Mouse (Mus musculus): ENCODE measurements at regions not wholly inside any gene's neighbourhood (a gene's known extent, or its start where the extent isn't known, plus 50 kb on each side); places are given as distances from the start of the nearest gene placed in this dataset.
A peak's percentile ranks its signal among the peaks of the same experiment; 100 is the strongest.

- H3K27me3 ChIP-seq (ENCODE audit: control insufficient read depth, insufficient read depth, low read length) = no peaks in the 10 kb centered on the region
- DNase-seq (ENCODE audit: low spot score) (no peak), ATAC-seq (ENCODE audit: insufficient read depth, low FRiP score, low TSS enrichment) (no peak)
- H3K27ac ChIP-seq (ENCODE audit: low read depth, low read length) = no peak overlapping the region
- H3K9me3 ChIP-seq (ENCODE audit: control insufficient read depth, low read length) = no peaks in the 10 kb centered on the region
- H3K4me1 ChIP-seq (ENCODE audit: control insufficient read depth, insufficient read depth, low read length) = peaks cover 14% of the 10 kb centered on the region
- no peak overlapping the region for H3K4me2 ChIP-seq (ENCODE audit: low read depth)
- no peaks in the 10 kb centered on the region; the same call in 1 of the 2 replicates for H3K36me3 ChIP-seq (ENCODE audit: control insufficient read depth, insufficient read depth, low read length)
- H3K9ac ChIP-seq (ENCODE audit: low read length) = no peak overlapping the region; the same call in 1 of the 2 replicates
- WGBS = 45% methylated on average over 24 of the region's 24 CpGs
- H3K4me3 ChIP-seq (ENCODE audit: low read depth, low read length) = no peak overlapping the region
These were observed 154.8 kb upstream of the Npvf start for GRCm38 (mm10) chr6:50808811-50809668.

GRCm38 (mm10) chr6:50809669-50809983 lies 155.4 kb upstream of the Npvf start:
- H3K27me3 ChIP-seq (ENCODE audit: control insufficient read depth, insufficient read depth, low read length) = no peaks in the 10 kb centered on the region
- WGBS = 44% methylated on average over 4 of the region's 4 CpGs
- no peak for DNase-seq (ENCODE audit: low spot score)
- H3K4me1 ChIP-seq (ENCODE audit: control insufficient read depth, insufficient read depth, low read length) = peaks cover 14% of the 10 kb centered on the region
- H3K27ac ChIP-seq (ENCODE audit: low read depth, low read length) = 0 out of 2 replicates have a peak overlapping the region, but pooled peaks have one; percentile 34
- no peak for ATAC-seq (ENCODE audit: insufficient read depth, low FRiP score, low TSS enrichment)
- no peaks in the 10 kb centered on the region for H3K9me3 ChIP-seq (ENCODE audit: control insufficient read depth, low read length)
- no peak overlapping the region for H3K4me3 ChIP-seq (ENCODE audit: low read depth, low read length)
- no peaks in the 10 kb centered on the region; the same call in 1 of the 2 replicates for H3K36me3 ChIP-seq (ENCODE audit: control insufficient read depth, insufficient read depth, low read length)
- no peak overlapping the region for H3K4me2 ChIP-seq (ENCODE audit: low read depth)
- no peak overlapping the region for H3K9ac ChIP-seq (ENCODE audit: low read length)

DNA sequence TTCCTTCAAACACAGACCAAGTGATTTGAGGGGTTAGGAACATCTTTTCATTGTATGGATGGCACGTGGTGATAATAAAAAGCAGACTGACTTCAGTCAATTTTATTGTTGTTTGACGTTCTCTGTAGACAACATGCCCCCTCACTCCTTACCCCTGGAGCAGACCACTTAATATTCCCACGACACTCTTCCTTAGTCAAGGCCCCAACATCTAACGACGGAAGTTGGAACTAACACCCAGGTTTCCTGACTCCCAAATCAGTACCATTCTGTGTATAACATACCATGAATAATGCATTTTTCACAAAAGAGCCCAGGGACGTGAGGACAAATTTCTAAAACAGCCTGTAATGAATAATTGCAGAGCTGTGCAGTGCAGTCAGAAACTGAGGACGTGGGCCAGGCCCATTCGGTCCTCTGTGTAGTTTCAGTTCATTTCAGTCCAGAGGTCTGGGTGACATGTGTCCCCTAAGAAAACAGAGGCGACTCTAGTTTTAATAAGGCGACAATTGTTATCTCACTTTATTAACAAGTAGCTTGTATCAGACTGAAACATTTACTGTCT lies 160.8 kb upstream of the Npvf start:
- 54% methylated on average over 10 of the region's 10 CpGs for WGBS
- no peak overlapping the region for H3K4me3 ChIP-seq (ENCODE audit: low read depth, low read length)
- no peak for DNase-seq (ENCODE audit: low spot score)
- H3K36me3 ChIP-seq (ENCODE audit: control insufficient read depth, insufficient read depth, low read length) = no peaks in the 10 kb centered on the region; the same call in 1 of the 2 replicates
- H3K4me2 ChIP-seq (ENCODE audit: low read depth) = no peak overlapping the region
- no peak overlapping the region for H3K9ac ChIP-seq (ENCODE audit: low read length)
- no peak for ATAC-seq (ENCODE audit: insufficient read depth, low FRiP score, low TSS enrichment)
- peaks cover 9% of the 10 kb centered on the region; the same call in 1 of the 2 replicates for H3K4me1 ChIP-seq (ENCODE audit: control insufficient read depth, insufficient read depth, low read length)
- no peaks in the 10 kb centered on the region for H3K27me3 ChIP-seq (ENCODE audit: control insufficient read depth, insufficient read depth, low read length)
- no peaks in the 10 kb centered on the region for H3K9me3 ChIP-seq (ENCODE audit: control insufficient read depth, low read length)
- no peak overlapping the region for H3K27ac ChIP-seq (ENCODE audit: low read depth, low read length)

DNA sequence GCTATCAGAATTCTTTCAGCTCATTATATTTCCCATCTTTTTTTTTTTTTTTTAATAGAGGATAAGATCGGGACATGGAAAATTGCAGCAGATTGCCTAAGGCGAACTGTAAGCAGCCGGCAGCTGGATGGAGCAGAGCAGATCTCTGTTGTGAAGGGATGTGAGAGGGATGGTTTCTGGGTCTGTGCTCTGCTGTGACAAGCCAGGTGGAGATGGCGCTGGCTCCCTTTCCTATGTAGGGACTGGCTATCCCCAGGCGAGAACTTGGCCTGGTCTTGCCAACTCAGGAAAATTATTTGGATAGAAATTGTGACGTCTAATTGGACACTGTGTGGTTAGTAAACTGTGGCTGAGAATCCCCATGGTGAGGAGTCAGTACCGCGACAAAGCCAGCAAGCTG lies 161.3 kb upstream of the Npvf start:
- H3K27me3 ChIP-seq (ENCODE audit: control insufficient read depth, insufficient read depth, low read length) = no peaks in the 10 kb centered on the region
- no peaks in the 10 kb centered on the region for H3K9me3 ChIP-seq (ENCODE audit: control insufficient read depth, low read length)
- H3K4me3 ChIP-seq (ENCODE audit: low read depth, low read length) = no peak overlapping the region
- H3K4me2 ChIP-seq (ENCODE audit: low read depth) = no peak overlapping the region
- H3K9ac ChIP-seq (ENCODE audit: low read length) = no peak overlapping the region
- no peaks in the 10 kb centered on the region; the same call in 1 of the 2 replicates for H3K36me3 ChIP-seq (ENCODE audit: control insufficient read depth, insufficient read depth, low read length)
- H3K4me1 ChIP-seq (ENCODE audit: control insufficient read depth, insufficient read depth, low read length) = peaks cover 9% of the 10 kb centered on the region; the same call in 1 of the 2 replicates
- DNase-seq (ENCODE audit: low spot score) = no peak
- H3K27ac ChIP-seq (ENCODE audit: low read depth, low read length) = no peak overlapping the region
- no peak for ATAC-seq (ENCODE audit: insufficient read depth, low FRiP score, low TSS enrichment)
- 83% methylated on average over 8 of the region's 8 CpGs for WGBS

GRCm38 (mm10) chr6:50817430-50817829 lies 163.2 kb upstream of the Npvf start:
- Histone ChIP-seq H3K36me3 (ENCODE audit: control insufficient read depth, insufficient read depth, low read length) (no peaks in the 10 kb centered on the region; the same call in 1 of the 2 replicates), H3K4me1 (ENCODE audit: control insufficient read depth, insufficient read depth, low read length) (peaks cover 24% of the 10 kb centered on the region), H3K9me3 (ENCODE audit: control insufficient read depth, low read length) (no peaks in the 10 kb centered on the region), H3K27me3 (ENCODE audit: control insufficient read depth, insufficient read depth, low read length) (no peaks in the 10 kb centered on the region), H3K4me3 (ENCODE audit: low read depth, low read length) (no peak overlapping the region), H3K27ac (ENCODE audit: low read depth, low read length) (no peak overlapping the region), H3K9ac (ENCODE audit: low read length) (no peak overlapping the region), H3K4me2 (ENCODE audit: low read depth) (no peak overlapping the region)
- DNase-seq (ENCODE audit: low spot score) (no peak), ATAC-seq (ENCODE audit: insufficient read depth, low FRiP score, low TSS enrichment) (no peak)
- 82% methylated on average over 10 of the region's 10 CpGs for WGBS

GRCm38 (mm10) chr6:50818433-50818832 lies 164.2 kb upstream of the Npvf start:
- H3K4me3 ChIP-seq (ENCODE audit: low read depth, low read length) = no peak overlapping the region
- DNase-seq (ENCODE audit: low spot score) = no peak
- H3K27me3 ChIP-seq (ENCODE audit: control insufficient read depth, insufficient read depth, low read length) = no peaks in the 10 kb centered on the region
- H3K27ac ChIP-seq (ENCODE audit: low read depth, low read length) = no peak overlapping the region
- peaks cover 28% of the 10 kb centered on the region for H3K4me1 ChIP-seq (ENCODE audit: control insufficient read depth, insufficient read depth, low read length)
- ATAC-seq (ENCODE audit: insufficient read depth, low FRiP score, low TSS enrichment) = no peak
- WGBS = 92% methylated on average over 5 of the region's 5 CpGs
- no peak overlapping the region for H3K4me2 ChIP-seq (ENCODE audit: low read depth)
- no peak overlapping the region for H3K9ac ChIP-seq (ENCODE audit: low read length)
- no peaks in the 10 kb centered on the region for H3K36me3 ChIP-seq (ENCODE audit: control insufficient read depth, insufficient read depth, low read length)
- H3K9me3 ChIP-seq (ENCODE audit: control insufficient read depth, low read length) = no peaks in the 10 kb centered on the region

DNA sequence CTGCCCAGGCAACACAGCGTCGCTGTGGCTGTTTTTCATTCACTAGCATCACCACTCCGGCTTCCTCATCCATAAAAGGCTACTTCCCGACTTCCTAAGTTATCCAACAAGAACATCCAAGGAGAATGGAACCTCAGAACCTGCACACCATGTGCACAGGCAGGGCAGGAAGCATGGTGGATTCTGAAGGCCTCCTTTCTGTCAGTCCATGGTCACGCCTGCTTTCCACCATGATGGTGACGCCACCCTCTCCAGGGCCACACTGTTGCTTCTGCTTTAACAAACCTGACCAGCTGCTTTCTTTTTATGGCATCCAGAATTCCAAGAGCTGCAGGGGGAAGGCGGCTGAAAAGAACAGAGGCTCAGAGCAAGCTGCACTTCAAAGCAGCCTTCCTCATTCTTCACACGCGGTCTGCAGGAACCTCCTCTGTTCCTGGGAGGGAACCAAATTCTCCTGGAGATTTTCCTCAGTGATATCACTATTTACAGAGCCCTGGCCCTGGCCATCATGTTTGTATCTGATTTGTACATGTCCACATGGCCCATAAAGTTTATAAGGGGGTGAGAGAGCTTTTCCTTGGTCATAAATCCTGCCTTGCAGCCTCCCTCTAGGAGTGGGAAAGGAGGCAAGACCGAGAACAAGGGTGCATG lies 164.8 kb upstream of the Npvf start:
- WGBS = 46% methylated on average over 10 of the region's 10 CpGs
- no peaks in the 10 kb centered on the region for H3K36me3 ChIP-seq (ENCODE audit: control insufficient read depth, insufficient read depth, low read length)
- no peak for ATAC-seq (ENCODE audit: insufficient read depth, low FRiP score, low TSS enrichment)
- no peak overlapping the region for H3K4me3 ChIP-seq (ENCODE audit: low read depth, low read length)
- no peaks in the 10 kb centered on the region for H3K27me3 ChIP-seq (ENCODE audit: control insufficient read depth, insufficient read depth, low read length)
- DNase-seq (ENCODE audit: low spot score) = no peak
- H3K9me3 ChIP-seq (ENCODE audit: control insufficient read depth, low read length) = no peaks in the 10 kb centered on the region
- H3K9ac ChIP-seq (ENCODE audit: low read length) = no peak overlapping the region
- H3K4me2 ChIP-seq (ENCODE audit: low read depth) = no peak overlapping the region
- peaks cover 32% of the 10 kb centered on the region for H3K4me1 ChIP-seq (ENCODE audit: control insufficient read depth, insufficient read depth, low read length)
- 0 out of 2 replicates have a peak overlapping the region, but pooled peaks have one; percentile 2 for H3K27ac ChIP-seq (ENCODE audit: low read depth, low read length)

DNA sequence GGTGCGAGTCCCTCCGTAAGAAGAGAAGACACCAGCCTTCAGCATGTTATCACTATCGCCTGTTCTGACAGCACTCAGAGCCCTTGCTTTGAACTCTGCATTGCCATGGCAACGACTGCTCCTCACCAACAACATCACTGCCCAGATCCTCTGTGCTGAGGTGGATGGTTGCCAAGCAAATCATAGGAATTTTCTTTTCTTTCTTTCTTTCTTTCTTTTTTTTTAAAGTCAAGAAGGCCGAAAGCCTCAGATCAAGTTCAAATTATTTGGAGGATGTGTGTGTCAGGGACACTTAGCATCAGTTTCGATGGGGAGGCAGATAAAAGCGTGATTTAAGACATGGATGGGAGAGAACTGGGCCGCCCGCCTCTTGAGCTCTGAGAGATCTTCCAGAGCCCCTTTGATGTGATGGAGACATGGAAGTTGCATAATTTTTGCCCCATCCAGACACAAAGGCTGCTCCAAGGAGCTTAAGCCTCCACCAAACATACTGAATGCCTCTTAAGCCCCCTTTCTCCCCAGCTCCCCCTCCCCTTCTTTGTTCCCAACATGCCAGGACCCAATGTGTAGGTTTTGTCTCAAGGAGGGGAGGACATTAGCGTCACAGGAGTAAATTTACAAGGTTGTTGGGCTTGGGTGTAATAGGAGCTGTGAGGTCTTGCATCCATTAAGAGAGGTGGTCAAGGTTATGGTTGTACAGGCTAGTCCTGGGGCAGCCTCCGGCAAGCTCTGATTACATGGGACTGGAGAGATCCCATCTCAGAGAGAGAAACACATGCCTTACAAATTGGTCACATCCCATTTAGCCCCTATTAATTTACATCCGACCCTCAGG lies 167.4 kb upstream of the Npvf start:
- 48% methylated on average over 12 of the region's 12 CpGs for WGBS

More for the DNA sequence above, 167.4 kb upstream of the Npvf start:
- ATAC-seq (ENCODE audit: insufficient read depth, low FRiP score, low TSS enrichment) = peak; percentile 62; the same call in 1 of the 2 replicates
- DNase-seq (ENCODE audit: low spot score) = peak; percentile 44
- Histone ChIP-seq H3K4me2 (ENCODE audit: low read depth) (peak overlapping the region; percentile 14; the same call in 1 of the 2 replicates), H3K9ac (ENCODE audit: low read length) (no peak overlapping the region), H3K27me3 (ENCODE audit: control insufficient read depth, insufficient read depth, low read length) (no peaks in the 10 kb centered on the region), H3K4me1 (ENCODE audit: control insufficient read depth, insufficient read depth, low read length) (peaks cover 32% of the 10 kb centered on the region), H3K27ac (ENCODE audit: low read depth, low read length) (peak overlapping the region; percentile 80), H3K9me3 (ENCODE audit: control insufficient read depth, low read length) (no peaks in the 10 kb centered on the region), H3K4me3 (ENCODE audit: low read depth, low read length) (no peak overlapping the region), H3K36me3 (ENCODE audit: control insufficient read depth, insufficient read depth, low read length) (no peaks in the 10 kb centered on the region)
